Mouse (Mus musculus) testis, adult 2 months (tissue): Measurements from ENCODE around the gene Ctdsp2.

ENCODE experiments used
- CTCF ChIP-seq: fragments of 200-500 bp; IDR thresholded peaks from 2 replicates; pipeline ENCODE4 v1.5.1; 2012; ENCODE audit warnings: low read depth, mild to moderate bottlenecking, inconsistent platforms, low read length, moderate library complexity; ENCODE audit not compliant: control insufficient read depth, insufficient read depth, insufficient replicate concordance
- POLR2A ChIP-seq: fragments of 200-500 bp; IDR thresholded peaks from 2 replicates; pipeline ENCODE4 v1.6.1; 2012; ENCODE audit warnings: low read depth, mild to moderate bottlenecking, inconsistent platforms, low read length, moderate library complexity; ENCODE audit not compliant: control insufficient read depth

GRCm38 (mm10) chr10:127043187-127043586 lies 64.7 kb downstream of the Ctdsp2 start:
- no peak for TF ChIP-seq CTCF
- no peak for TF ChIP-seq POLR2A
